Mouse (Mus musculus): ENCODE measurements around the gene Cpne1. TPM values are rescaled to one million over a fixed set of nuclear protein-coding genes. Genes with fewer than 3 reads are reported as not detected.
"Not testable (repeated sequence)": the region's sequence is repeated elsewhere in the genome, so short reads cannot be mapped to it uniquely, and the experiment has no call there.

Gene Cpne1
- polyA plus RNA-seq, 1 experiment from 2014 or later, result 55.3 TPM

- no peak overlapping the region for H3K27ac ChIP-seq
Measured at GRCm38 (mm10) chr2:156119566-156119965, 7.8 kb upstream of the Cpne1 start.

GRCm38 (mm10) chr2:156112080-156112423 is 287 bp upstream of the Cpne1 start:
- peak overlapping the region; percentile 99 for H3K27ac ChIP-seq
- 24% methylated on average over 5 of the region's 5 CpGs for WGBS
- not testable (repeated sequence) for H3K4me1 ChIP-seq; DNase-seq (ENCODE audit: low spot score); H3K36me3 ChIP-seq; H3K27me3 ChIP-seq (ENCODE audit: insufficient read depth, poor library complexity, severe bottlenecking); H3K9me3 ChIP-seq
- H3K4me3 ChIP-seq, result peak overlapping the region; percentile 97

More at GRCm38 (mm10) chr2:156119566-156119965, 7.8 kb upstream of the Cpne1 start:
- Histone ChIP-seq H3K4me1 (no peaks in the 10 kb centered on the region), H3K4me3 (no peak overlapping the region), H3K9me3 (no peaks in the 10 kb centered on the region), H3K27me3 (ENCODE audit: insufficient read depth, poor library complexity, severe bottlenecking) (no peaks in the 10 kb centered on the region), H3K36me3 (peaks cover 13% of the 10 kb centered on the region)
- no peak for DNase-seq (ENCODE audit: low spot score)

GRCm38 (mm10) chr2:156110627-156111357 is 973 bp downstream of the Cpne1 start:
- Histone ChIP-seq H3K9me3 (no peaks in the 10 kb centered on the region), H3K27ac (peak overlapping the region; percentile 99), H3K27me3 (ENCODE audit: insufficient read depth, poor library complexity, severe bottlenecking) (no peaks in the 10 kb centered on the region), H3K4me3 (peak overlapping the region; percentile 97), H3K36me3 (peaks cover 4% of the 10 kb centered on the region), H3K4me1 (peaks cover 8% of the 10 kb centered on the region)
- 1% methylated on average over 16 of the region's 16 CpGs for WGBS
- DNase-seq (ENCODE audit: low spot score), result peak; percentile 79

- H3K27ac ChIP-seq, result no peak overlapping the region
- WGBS, result 88% methylated on average over 5 of the region's 5 CpGs
- H3K9me3 ChIP-seq, result no peaks in the 10 kb centered on the region
- peaks cover 2% of the 10 kb centered on the region for H3K4me1 ChIP-seq
- DNase-seq (ENCODE audit: low spot score), result no peak
- no peaks in the 10 kb centered on the region for H3K27me3 ChIP-seq (ENCODE audit: insufficient read depth, poor library complexity, severe bottlenecking)
- peaks cover 35% of the 10 kb centered on the region for H3K36me3 ChIP-seq
- no peak overlapping the region for H3K4me3 ChIP-seq
Measured at GRCm38 (mm10) chr2:156091926-156092325, 19.8 kb downstream of the Cpne1 start.

GRCm38 (mm10) chr2:156089799-156090198 is 22.0 kb downstream of the Cpne1 start:
- Histone ChIP-seq H3K4me3 (no peak overlapping the region), H3K4me1 (peaks cover 6% of the 10 kb centered on the region), H3K27ac (no peak overlapping the region), H3K27me3 (ENCODE audit: insufficient read depth, poor library complexity, severe bottlenecking) (no peaks in the 10 kb centered on the region), H3K36me3 (peaks cover 15% of the 10 kb centered on the region; the same call in 1 of the 2 replicates), H3K9me3 (no peaks in the 10 kb centered on the region)
- 89% methylated on average over 1 of the region's 1 CpGs for WGBS
- DNase-seq (ENCODE audit: low spot score), result no peak

GRCm38 (mm10) chr2:156087391-156088110 is 24.2 kb downstream of the Cpne1 start:
- no peaks in the 10 kb centered on the region for H3K27me3 ChIP-seq (ENCODE audit: insufficient read depth, poor library complexity, severe bottlenecking)
- DNase-seq (ENCODE audit: low spot score), result no peak
- H3K36me3 ChIP-seq, result peaks cover 15% of the 10 kb centered on the region; the same call in 1 of the 2 replicates
- no peaks in the 10 kb centered on the region for H3K9me3 ChIP-seq
- no peak overlapping the region for H3K4me3 ChIP-seq
- WGBS, result 81% methylated on average over 7 of the region's 7 CpGs
- peaks cover 14% of the 10 kb centered on the region for H3K4me1 ChIP-seq
- no peak overlapping the region for H3K27ac ChIP-seq

- WGBS, result 84% methylated on average over 3 of the region's 3 CpGs
- no peak overlapping the region for H3K27ac ChIP-seq
Measured at GRCm38 (mm10) chr2:156084541-156084940, 27.2 kb downstream of the Cpne1 start.

GRCm38 (mm10) chr2:156080391-156080790 is 31.4 kb downstream of the Cpne1 start:
- H3K4me3 ChIP-seq, result no peak overlapping the region
- H3K27me3 ChIP-seq (ENCODE audit: insufficient read depth, poor library complexity, severe bottlenecking), result no peaks in the 10 kb centered on the region
- no peak overlapping the region for H3K27ac ChIP-seq
- WGBS, result 84% methylated on average over 7 of the region's 7 CpGs
- peaks cover 27% of the 10 kb centered on the region for H3K4me1 ChIP-seq
- H3K9me3 ChIP-seq, result no peaks in the 10 kb centered on the region
- peak; percentile 60 for DNase-seq (ENCODE audit: low spot score)
- H3K36me3 ChIP-seq, result peaks cover 39% of the 10 kb centered on the region

More at GRCm38 (mm10) chr2:156084541-156084940, 27.2 kb downstream of the Cpne1 start:
- no peaks in the 10 kb centered on the region for H3K27me3 ChIP-seq (ENCODE audit: insufficient read depth, poor library complexity, severe bottlenecking)
- DNase-seq (ENCODE audit: low spot score), result no peak
- peaks cover 26% of the 10 kb centered on the region for H3K4me1 ChIP-seq
- H3K36me3 ChIP-seq, result peaks cover 5% of the 10 kb centered on the region; the same call in 1 of the 2 replicates
- H3K9me3 ChIP-seq, result no peaks in the 10 kb centered on the region
- no peak overlapping the region for H3K4me3 ChIP-seq

GRCm38 (mm10) chr2:156079674-156080073 is 32.1 kb downstream of the Cpne1 start:
- Histone ChIP-seq H3K36me3 (peaks cover 46% of the 10 kb centered on the region), H3K27ac (no peak overlapping the region), H3K27me3 (ENCODE audit: insufficient read depth, poor library complexity, severe bottlenecking) (no peaks in the 10 kb centered on the region), H3K9me3 (no peaks in the 10 kb centered on the region), H3K4me1 (peaks cover 27% of the 10 kb centered on the region), H3K4me3 (no peak overlapping the region)
- peak; percentile 76 for DNase-seq (ENCODE audit: low spot score)
- 46% methylated on average over 4 of the region's 4 CpGs for WGBS

GRCm38 (mm10) chr2:156079183-156079560 is 32.6 kb downstream of the Cpne1 start:
- DNase-seq (ENCODE audit: low spot score), result peak; percentile 54
- Histone ChIP-seq H3K4me1 (peaks cover 27% of the 10 kb centered on the region), H3K9me3 (no peaks in the 10 kb centered on the region), H3K36me3 (peaks cover 51% of the 10 kb centered on the region), H3K27me3 (ENCODE audit: insufficient read depth, poor library complexity, severe bottlenecking) (no peaks in the 10 kb centered on the region), H3K27ac (no peak overlapping the region), H3K4me3 (no peak overlapping the region)
- 83% methylated on average over 8 of the region's 8 CpGs for WGBS

GRCm38 (mm10) chr2:156078421-156079182 is 33.2 kb downstream of the Cpne1 start:
- Histone ChIP-seq H3K27ac (no peak overlapping the region), H3K36me3 (peaks cover 57% of the 10 kb centered on the region), H3K9me3 (no peaks in the 10 kb centered on the region), H3K4me3 (no peak overlapping the region), H3K4me1 (peaks cover 27% of the 10 kb centered on the region), H3K27me3 (ENCODE audit: insufficient read depth, poor library complexity, severe bottlenecking) (no peaks in the 10 kb centered on the region)
- WGBS, result 90% methylated on average over 16 of the region's 16 CpGs
- peak; percentile 72 for DNase-seq (ENCODE audit: low spot score)

- DNase-seq (ENCODE audit: low spot score), result peak; percentile 70
- Histone ChIP-seq H3K27me3 (ENCODE audit: insufficient read depth, poor library complexity, severe bottlenecking) (no peaks in the 10 kb centered on the region), H3K27ac (no peak overlapping the region), H3K4me3 (no peak overlapping the region), H3K4me1 (peaks cover 19% of the 10 kb centered on the region), H3K9me3 (no peaks in the 10 kb centered on the region), H3K36me3 (peaks cover 68% of the 10 kb centered on the region)
- WGBS, result 87% methylated on average over 7 of the region's 7 CpGs
Measured at GRCm38 (mm10) chr2:156077461-156077860, 34.3 kb downstream of the Cpne1 start.

- Histone ChIP-seq H3K27me3 (ENCODE audit: insufficient read depth, poor library complexity, severe bottlenecking) (no peaks in the 10 kb centered on the region), H3K4me1 (no peaks in the 10 kb centered on the region), H3K9me3 (no peaks in the 10 kb centered on the region), H3K36me3 (peaks cover 97% of the 10 kb centered on the region), H3K27ac (no peak overlapping the region), H3K4me3 (no peak overlapping the region)
- DNase-seq (ENCODE audit: low spot score), result peak; percentile 61
- WGBS, result 95% methylated on average over 15 of the region's 15 CpGs
Measured at GRCm38 (mm10) chr2:156073725-156074124, 38.0 kb downstream of the Cpne1 start.
